Mouse (Mus musculus) ES-Bruce4 (cell line): Measurements from ENCODE around the gene Zfp36l1. TPM values are rescaled to one million over a fixed set of nuclear protein-coding genes. Genes with fewer than 3 reads are reported as not detected.

Experiments used
- H3K27ac ChIP-seq: 2 replicates; pipeline ENCODE4 v1.5.1; 2012; ENCODE audit warnings: low read length, inconsistent platforms; ENCODE audit not compliant: insufficient read depth
- H3K27me3 ChIP-seq: 2 replicates; pipeline ENCODE4 v1.6.1; 2012; ENCODE audit warnings: mild to moderate bottlenecking, low read length, inconsistent platforms; ENCODE audit not compliant: control insufficient read depth, poor library complexity, insufficient read depth, severe bottlenecking
- H3K36me3 ChIP-seq: 2 replicates; pipeline ENCODE4 v1.6.1; 2012; ENCODE audit warnings: inconsistent platforms, mild to moderate bottlenecking, low read length, moderate library complexity; ENCODE audit not compliant: control insufficient read depth, poor library complexity, insufficient read depth, severe bottlenecking
- H3K4me1 ChIP-seq: one replicate; pipeline ENCODE4 v1.8.1; 2011; ENCODE audit warnings: low read length; ENCODE audit not compliant: control insufficient read depth, insufficient read depth
- H3K4me3 ChIP-seq: 2 replicates; pipeline ENCODE4 v1.5.1; 2011; ENCODE audit warnings: low read depth, mild to moderate bottlenecking, low read length
- H3K9ac ChIP-seq: 2 replicates; pipeline ENCODE4 v1.6.1; 2012; ENCODE audit warnings: low read depth, mild to moderate bottlenecking, inconsistent platforms; ENCODE audit not compliant: poor library complexity, severe bottlenecking
- H3K9me3 ChIP-seq: replicated peaks from 2 replicates; pipeline ENCODE4 v1.6.1; 2012; ENCODE audit warnings: mild to moderate bottlenecking, low read length, inconsistent platforms; ENCODE audit not compliant: control insufficient read depth, poor library complexity, insufficient read depth, severe bottlenecking
- CTCF ChIP-seq: IDR thresholded peaks from one replicate; pipeline ENCODE4 v1.8.1; 2011; ENCODE audit warnings: low read depth, low read length
- EP300 ChIP-seq: IDR thresholded peaks from 2 replicates; pipeline ENCODE4 v1.6.1; 2011; ENCODE audit warnings: low read depth, low read length; ENCODE audit not compliant: insufficient read depth
- POLR2A ChIP-seq: IDR thresholded peaks from one replicate; pipeline ENCODE4 v1.8.1; 2011; ENCODE audit warnings: low read length; ENCODE audit not compliant: insufficient read depth
- polyA plus RNA-seq: library from polyadenylated mRNA; stranded (reverse); fragments of >200 nt; gene quantifications from 2 replicates; pipeline ENCODE4 v1.2.4, GENCODE M21; 2011; ENCODE audit warnings: low read depth; ENCODE audit not compliant: missing spikeins, insufficient read depth, insufficient read length

Zfp36l1 gene
- polyA plus RNA-seq, 1 experiment: 75.7 TPM

- no peak overlapping the region for H3K4me3 ChIP-seq
- no peak overlapping the region for H3K9ac ChIP-seq
- no peaks in the 10 kb centered on the region for H3K27me3 ChIP-seq
- peaks cover 11% of the 10 kb centered on the region for H3K4me1 ChIP-seq
- TF ChIP-seq EP300 (no peak), CTCF (no peak), POLR2A (no peak)
- no peaks in the 10 kb centered on the region for H3K36me3 ChIP-seq
- no peak overlapping the region for H3K27ac ChIP-seq
- no peaks in the 10 kb centered on the region for H3K9me3 ChIP-seq
Observed at GRCm38 (mm10) chr12:80062410-80063401, 50.1 kb downstream of the Zfp36l1 start.

GRCm38 (mm10) chr12:80061810-80062209 lies 51.0 kb downstream of the Zfp36l1 start:
- Histone ChIP-seq H3K27me3 (no peaks in the 10 kb centered on the region), H3K4me3 (no peak overlapping the region), H3K27ac (no peak overlapping the region), H3K36me3 (no peaks in the 10 kb centered on the region), H3K4me1 (peaks cover 11% of the 10 kb centered on the region), H3K9ac (no peak overlapping the region), H3K9me3 (no peaks in the 10 kb centered on the region)
- TF ChIP-seq CTCF (no peak), POLR2A (no peak), EP300 (no peak)

GRCm38 (mm10) chr12:80060809-80061208 lies 52.0 kb downstream of the Zfp36l1 start:
- Histone ChIP-seq H3K9me3 (no peaks in the 10 kb centered on the region), H3K36me3 (no peaks in the 10 kb centered on the region), H3K9ac (no peak overlapping the region), H3K27ac (no peak overlapping the region), H3K4me3 (no peak overlapping the region), H3K4me1 (peaks cover 11% of the 10 kb centered on the region), H3K27me3 (no peaks in the 10 kb centered on the region)
- no peak for TF ChIP-seq EP300
- no peak for TF ChIP-seq CTCF
- no peak for TF ChIP-seq POLR2A

GRCm38 (mm10) chr12:80060338-80060737 lies 52.5 kb downstream of the Zfp36l1 start:
- Histone ChIP-seq H3K9me3 (no peaks in the 10 kb centered on the region), H3K4me3 (no peak overlapping the region), H3K36me3 (no peaks in the 10 kb centered on the region), H3K4me1 (peaks cover 11% of the 10 kb centered on the region), H3K9ac (no peak overlapping the region), H3K27me3 (no peaks in the 10 kb centered on the region), H3K27ac (no peak overlapping the region)
- TF ChIP-seq CTCF (no peak), EP300 (no peak), POLR2A (no peak)

- Histone ChIP-seq H3K36me3 (no peaks in the 10 kb centered on the region), H3K4me1 (peaks cover 11% of the 10 kb centered on the region), H3K9ac (no peak overlapping the region), H3K4me3 (no peak overlapping the region), H3K27me3 (no peaks in the 10 kb centered on the region), H3K27ac (no peak overlapping the region), H3K9me3 (no peaks in the 10 kb centered on the region)
- TF ChIP-seq POLR2A (no peak), EP300 (no peak), CTCF (no peak)
Observed at GRCm38 (mm10) chr12:80059773-80060328, 53.0 kb downstream of the Zfp36l1 start.

Other genes with a start within 250 kb of the Zfp36l1 start
- 193 and 203 TPM in 2 replicates for gene Actn1, start 147.4 kb upstream of the Zfp36l1 start, polyA plus RNA-seq